Mouse (Mus musculus): ENCODE measurements around the gene Lta.

GRCm38 (mm10) chr17:35242015-35242941, 37.1 kb upstream of the Lta start:
- TF ChIP-seq POLR2A (IDR thresholded peaks at IDR 0.05; ENCODE audit: low read depth, low read length) (no peak), CTCF (IDR thresholded peaks at IDR 0.05; ENCODE audit: extremely low read depth, insufficient read depth, insufficient read length, insufficient replicate concordance) (no peak)

All from spleen, adult 2 months (tissue).